Comparison of ENCODE assay signal across 21 mouse cellular contexts in the genomic region with DNA sequence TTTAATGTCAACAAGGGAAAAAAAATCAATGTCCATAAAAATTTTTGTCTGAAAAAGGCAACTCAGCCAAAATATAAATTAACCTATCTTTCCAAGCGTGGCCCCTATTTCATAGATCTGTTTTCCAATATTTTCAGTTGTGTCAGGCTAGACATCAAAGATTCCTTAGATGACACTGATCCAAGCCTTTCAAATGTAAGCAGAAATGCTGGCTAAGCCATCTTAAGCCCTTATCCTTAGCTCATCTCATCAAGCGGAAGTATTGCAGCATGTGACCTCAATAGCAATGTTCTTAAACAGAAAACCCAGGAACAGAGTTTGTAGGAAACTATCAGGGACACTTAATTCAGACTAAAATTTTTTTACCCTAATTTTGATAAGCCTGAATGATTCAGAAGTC.
DNase-seq lines count a peak whose midpoint lies in the region; ATAC-seq lines count a peak whose summit lies in the region.
"Had no signal": no experiment of that assay in that cellular context is flagged by ENCODE, and none has a peak within 500 bp of the region (broad histone marks: within the 10 kb centered on the region; RNA-seq: fewer than 3 reads in every experiment).

No protein-coding gene starts in this region.

- H3K27ac ChIP-seq in midbrain, embryonic 11.5 days (ENCODE audit: low read depth, low read length), result no peak overlapping the region; the same call in 1 of the 2 replicates
- H3K27ac ChIP-seq in midbrain, embryonic 10.5 days (replicated peaks), result no peak overlapping the region
- peak overlapping the region; percentile 81 for H3K27ac ChIP-seq in hindbrain, embryonic 15.5 days (replicated peaks)
- H3K27ac ChIP-seq in midbrain, embryonic 15.5 days, result peak overlapping the region; percentile 71
- H3K27ac ChIP-seq: gastrocnemius, adult 2 months; heart, embryonic 13.5 days; intestine, embryonic 15.5 days had no signal

- no peaks in the 10 kb centered on the region for H3K36me3 ChIP-seq in midbrain, embryonic 11.5 days (ENCODE audit: control insufficient read depth, insufficient read depth, low read length)
- no peaks in the 10 kb centered on the region for H3K36me3 ChIP-seq in midbrain, embryonic 10.5 days
- no peaks in the 10 kb centered on the region for H3K36me3 ChIP-seq in hindbrain, embryonic 15.5 days
- no peaks in the 10 kb centered on the region for H3K36me3 ChIP-seq in midbrain, embryonic 15.5 days (replicated peaks)
- H3K36me3 ChIP-seq: heart, embryonic 13.5 days; intestine, embryonic 15.5 days had no signal

- no peak overlapping the region for H3K4me3 ChIP-seq in midbrain, embryonic 11.5 days (ENCODE audit: low read depth, low read length)
- no peak overlapping the region for H3K4me3 ChIP-seq in midbrain, embryonic 10.5 days
- H3K4me3 ChIP-seq in hindbrain, embryonic 15.5 days, result no peak overlapping the region
- no peak overlapping the region for H3K4me3 ChIP-seq in midbrain, embryonic 15.5 days
- H3K4me3 ChIP-seq: gastrocnemius, adult 2 months; heart, embryonic 13.5 days; intestine, embryonic 15.5 days; megakaryocyte, embryonic 14.5 days; myocyte had no signal

- no peaks in the 10 kb centered on the region for H3K9me3 ChIP-seq in midbrain, embryonic 11.5 days (ENCODE audit: control insufficient read depth, low read length)
- no peaks in the 10 kb centered on the region for H3K9me3 ChIP-seq in midbrain, embryonic 10.5 days (replicated peaks)
- H3K9me3 ChIP-seq in hindbrain, embryonic 15.5 days, result no peaks in the 10 kb centered on the region
- H3K9me3 ChIP-seq in midbrain, embryonic 15.5 days, result no peaks in the 10 kb centered on the region
- H3K9me3 ChIP-seq: heart, embryonic 13.5 days; intestine, embryonic 15.5 days; megakaryocyte, embryonic 14.5 days had no signal

- H3K4me1 ChIP-seq in midbrain, embryonic 11.5 days (ENCODE audit: control insufficient read depth, insufficient read depth, low read length), result peaks cover 11% of the 10 kb centered on the region
- H3K4me1 ChIP-seq in midbrain, embryonic 10.5 days, result peaks cover 28% of the 10 kb centered on the region
- peaks cover 6% of the 10 kb centered on the region for H3K4me1 ChIP-seq in hindbrain, embryonic 15.5 days (replicated peaks)
- H3K4me1 ChIP-seq in midbrain, embryonic 15.5 days, result peaks cover 11% of the 10 kb centered on the region
- H3K4me1 ChIP-seq: intestine, embryonic 15.5 days; megakaryocyte, embryonic 14.5 days had no signal

- ATAC-seq in midbrain, embryonic 11.5 days (ENCODE audit: low FRiP score), result peak; percentile 41; the same call in 1 of the 2 replicates
- ATAC-seq in hindbrain, embryonic 15.5 days (ENCODE audit: low FRiP score, low read depth), result no peak
- peak; percentile 35 for ATAC-seq in midbrain, embryonic 15.5 days (replicated peaks)
- ATAC-seq: intestine, embryonic 15.5 days had no signal

- no peaks in the 10 kb centered on the region for H3K27me3 ChIP-seq in midbrain, embryonic 11.5 days (ENCODE audit: control insufficient read depth, insufficient read depth, low read length)
- no peaks in the 10 kb centered on the region for H3K27me3 ChIP-seq in midbrain, embryonic 10.5 days (ENCODE audit: low read depth, poor library complexity, severe bottlenecking)
- 0 out of 2 replicates have a peak, but pooled peaks cover 3% of the 10 kb centered on the region for H3K27me3 ChIP-seq in hindbrain, embryonic 15.5 days
- no peaks in the 10 kb centered on the region for H3K27me3 ChIP-seq in midbrain, embryonic 15.5 days (replicated peaks)
- H3K27me3 ChIP-seq: heart, embryonic 13.5 days; intestine, embryonic 15.5 days; megakaryocyte, embryonic 14.5 days had no signal

- WGBS in midbrain, embryonic 11.5 days, result 35% methylated on average over 2 of the region's 2 CpGs
- 57% methylated on average over 2 of the region's 2 CpGs for WGBS in midbrain, embryonic 10.5 days
- WGBS in hindbrain, embryonic 15.5 days, result 60% methylated on average over 2 of the region's 2 CpGs
- 44% methylated on average over 2 of the region's 2 CpGs for WGBS in midbrain, embryonic 15.5 days

- peak; percentile 82 for DNase-seq in midbrain, embryonic 11.5 days (ENCODE audit: low spot score, missing footprints)
- DNase-seq in midbrain, embryonic 10.5 days (ENCODE audit: low spot score), result no peak
- DNase-seq in retina, postnatal 1 day, result peak; percentile 48
- DNase-seq in cerebellum, postnatal 25 days, result no peak
- no peak for DNase-seq in adrenal gland, adult 18-20 months (ENCODE audit: low spot score in 2 of 2)
- DNase-seq: adrenal gland, postnatal 25 days; cerebellum, adult 18-20 months; gastrocnemius, adult 2 months; heart, postnatal 36 days; kidney, adult 9 months; kidney, postnatal 25 days; lung, adult 18-20 months; lung, postnatal 14 days; thymus, postnatal 25 days had no signal

- H3K9ac ChIP-seq in midbrain, embryonic 11.5 days (ENCODE audit: low read length), result no peak overlapping the region
- no peak overlapping the region for H3K9ac ChIP-seq in hindbrain, embryonic 15.5 days
- no peak overlapping the region for H3K9ac ChIP-seq in midbrain, embryonic 15.5 days
- H3K9ac ChIP-seq: heart, embryonic 13.5 days; intestine, embryonic 15.5 days had no signal

- H3K4me2 ChIP-seq in midbrain, embryonic 11.5 days, result no peak overlapping the region
- no peak overlapping the region for H3K4me2 ChIP-seq in hindbrain, embryonic 15.5 days
- no peak overlapping the region; the same call in 1 of the 2 replicates for H3K4me2 ChIP-seq in midbrain, embryonic 15.5 days
- H3K4me2 ChIP-seq: heart, embryonic 13.5 days; intestine, embryonic 15.5 days; liver, embryonic 11.5 days had no signal

Comparison
In these comparisons a context has a peak if more than half of its experiments do, and no peak if none do; other contexts are left out.
1. DNase-seq: peak in midbrain, embryonic 11.5 days (single experiment) and retina, postnatal 1 day (single experiment); none in midbrain, embryonic 10.5 days (single experiment), cerebellum, postnatal 25 days (0 of 2) and adrenal gland, adult 18-20 months (0 of 2).
2. H3K27ac ChIP-seq: peak in hindbrain, embryonic 15.5 days (single experiment) and midbrain, embryonic 15.5 days (single experiment); none in midbrain, embryonic 11.5 days (single experiment) and midbrain, embryonic 10.5 days (single experiment).